Mouse (Mus musculus): ENCODE data around the gene Scnn1g. TPM values are rescaled to one million over a fixed set of nuclear protein-coding genes. Genes with fewer than 3 reads are reported as not detected.

Scnn1g gene
- total RNA-seq, 2 experiments from 2014 or later: not detected

- peak in 1 of 2 experiments; percentile 5 for DNase-seq
- intact Hi-C loops (cut with DNase I): no loop called here
These were observed 33.6 kb downstream of the Scnn1g start for GRCm38 (mm10) chr7:121767900-121768299.

- intact Hi-C loops (cut with DNase I): no loop called here
- DNase-seq: peak; percentile 13 to 18
These were observed 34.7 kb downstream of the Scnn1g start for GRCm38 (mm10) chr7:121768983-121769382.

- intact Hi-C loops (cut with DNase I): no loop called here
- DNase-seq: no peak
These were observed 44.3 kb downstream of the Scnn1g start for GRCm38 (mm10) chr7:121778553-121778952.

GRCm38 (mm10) chr7:121778980-121779379 lies 44.7 kb downstream of the Scnn1g start:
- no peak for DNase-seq
- intact Hi-C loops (cut with DNase I): no loop called here

- DNase-seq: no peak
- intact Hi-C loops (cut with DNase I): no loop called here
These were observed 45.1 kb downstream of the Scnn1g start for GRCm38 (mm10) chr7:121779409-121779808.

- intact Hi-C loops (cut with DNase I): no loop called here
These were observed 48.1 kb downstream of the Scnn1g start for GRCm38 (mm10) chr7:121782188-121782909.

GRCm38 (mm10) chr7:121785651-121786228 lies 51.5 kb downstream of the Scnn1g start:
- DNase-seq: no peak
- intact Hi-C loops (cut with DNase I): no loop called here

More at GRCm38 (mm10) chr7:121782188-121782909, 48.1 kb downstream of the Scnn1g start:
- no peak for DNase-seq

GRCm38 (mm10) chr7:121797781-121798180 lies 63.5 kb downstream of the Scnn1g start:
- no peak for DNase-seq
- intact Hi-C loops (cut with DNase I): no loop called here

GRCm38 (mm10) chr7:121802471-121802870 lies 68.2 kb downstream of the Scnn1g start:
- peak; percentile 5 for DNase-seq
- intact Hi-C loops (cut with DNase I): no loop called here

GRCm38 (mm10) chr7:121803011-121803410 lies 68.7 kb downstream of the Scnn1g start:
- intact Hi-C loops (cut with DNase I): no loop called here
- no peak for DNase-seq

GRCm38 (mm10) chr7:121805811-121806496 lies 71.7 kb downstream of the Scnn1g start:
- DNase-seq: no peak

GRCm38 (mm10) chr7:121807726-121808580 lies 73.7 kb downstream of the Scnn1g start:
- DNase-seq: no peak
- intact Hi-C loops (cut with DNase I): no loop called here

More at GRCm38 (mm10) chr7:121805811-121806496, 71.7 kb downstream of the Scnn1g start:
- intact Hi-C loops (cut with DNase I): no loop called here

Other genes with a start within 250 kb of the Scnn1g start
- 1 to 10 TPM; 9.0 TPM for gene Usp31, start 27.2 kb upstream of the Scnn1g start, total RNA-seq (2021)
- not detected for gene Scnn1b, start 130.6 kb downstream of the Scnn1g start, total RNA-seq (2021)
- 10 to 100 TPM; 17.2 to 17.5 TPM for gene Cog7, start 247.2 kb downstream of the Scnn1g start, total RNA-seq (2021)

All from heart, postnatal 36 days (tissue).